Mouse (Mus musculus) central nervous system, embryonic 11.5 days (tissue): ENCODE results near the gene Chaf1b. TPM values are rescaled to one million over a fixed set of nuclear protein-coding genes. Genes with fewer than 3 reads are reported as not detected.

ENCODE experiments used
- polyA plus RNA-seq: library from polyadenylated mRNA; depleted of rRNA; stranded (reverse); fragments of >200 nt; gene quantifications from 2 replicates; pipeline ENCODE4 v1.2.3, GENCODE M21; 2012; rRNA removed

Gene Chaf1b
- 54.7 and 57.5 TPM in 2 replicates for polyA plus RNA-seq

GRCm38 (mm10) chr16:93883423-93884085 is at the start of gene Chaf1b:
Chaf1b (plus strand) TSS chr16:93883901.

Other genes with a start within 250 kb of the Chaf1b start
- 0.70 and 0.78 TPM in 2 replicates for gene Cbr3, start 200.7 kb upstream of the Chaf1b start, polyA plus RNA-seq
- 16.8 and 17.6 TPM in 2 replicates for gene Dop1b, start 172.0 kb upstream of the Chaf1b start, polyA plus RNA-seq
- gene Morc3, start 51.8 kb upstream of the Chaf1b start, polyA plus RNA-seq, result 29.1 and 35.9 TPM in 2 replicates
- gene Cldn14, start 124.9 kb downstream of the Chaf1b start, polyA plus RNA-seq, result 0.04 TPM in 1 of 2 replicates, not detected in the other
- gene Sim2, start 201.0 kb downstream of the Chaf1b start, polyA plus RNA-seq, result 1.8 and 6.2 TPM in 2 replicates